Mouse (Mus musculus) adrenal gland, postnatal 14 days (tissue): ENCODE measurements around the gene Orm3. TPM values are rescaled to one million over a fixed set of nuclear protein-coding genes. Genes with fewer than 3 reads are reported as not detected.

ENCODE experiments used
- DNase-seq: peaks from one replicate; pipeline ENCODE4 v3.0.0; 2021; ENCODE audit warnings: mixed read lengths
- total RNA-seq: library from RNA; stranded (reverse); gene quantifications from 2 replicates; pipeline ENCODE4 v1.2.3, GENCODE M21; 2021

Orm3 gene
- total RNA-seq, 1 experiment from 2014 or later: 6.6 TPM

DNA sequence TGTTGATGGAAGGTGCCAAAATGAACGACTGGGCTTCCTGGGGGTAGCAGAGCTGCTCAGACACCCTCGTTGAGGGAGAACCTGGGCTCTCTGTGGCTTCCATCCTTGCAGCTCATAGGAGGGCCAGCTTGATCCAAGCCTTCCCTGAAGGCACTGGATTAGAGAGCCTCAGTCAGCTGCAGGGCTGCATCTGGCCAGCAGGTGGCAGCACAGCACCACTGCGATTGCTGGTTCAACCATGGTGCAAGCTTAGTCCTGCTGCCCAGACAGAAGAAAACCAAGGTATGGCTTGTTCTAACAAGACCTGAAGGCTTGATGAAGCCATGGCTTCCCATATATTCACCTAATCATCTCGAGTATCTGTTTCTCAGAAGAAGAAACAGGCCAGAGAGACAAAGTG lies 12.6 kb downstream of the Orm3 start:
- peak; percentile 93 for DNase-seq

GRCm38 (mm10) chr4:63370897-63371296 lies 14.9 kb downstream of the Orm3 start:
- DNase-seq: no peak

DNA sequence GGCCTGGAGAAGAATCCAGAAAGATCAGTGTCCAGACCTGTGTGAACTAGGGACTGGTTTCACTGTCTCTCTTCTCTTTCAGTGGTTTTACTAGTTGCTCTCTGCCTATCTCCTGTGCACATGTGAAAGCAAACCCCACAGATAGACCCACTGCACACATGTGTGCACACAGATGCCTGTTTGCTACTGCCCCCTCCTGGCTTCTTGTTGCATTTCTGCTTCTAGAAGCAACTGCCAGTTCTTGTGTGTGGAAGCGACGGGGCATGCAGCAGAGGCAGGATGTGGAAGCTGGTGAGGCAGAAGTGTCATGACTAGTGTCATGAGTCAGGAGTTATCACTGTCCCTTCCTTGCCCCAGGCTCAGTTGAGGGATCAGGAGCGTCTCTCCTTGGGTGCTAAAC lies 15.9 kb downstream of the Orm3 start:
- DNase-seq: peak; percentile 66

DNA sequence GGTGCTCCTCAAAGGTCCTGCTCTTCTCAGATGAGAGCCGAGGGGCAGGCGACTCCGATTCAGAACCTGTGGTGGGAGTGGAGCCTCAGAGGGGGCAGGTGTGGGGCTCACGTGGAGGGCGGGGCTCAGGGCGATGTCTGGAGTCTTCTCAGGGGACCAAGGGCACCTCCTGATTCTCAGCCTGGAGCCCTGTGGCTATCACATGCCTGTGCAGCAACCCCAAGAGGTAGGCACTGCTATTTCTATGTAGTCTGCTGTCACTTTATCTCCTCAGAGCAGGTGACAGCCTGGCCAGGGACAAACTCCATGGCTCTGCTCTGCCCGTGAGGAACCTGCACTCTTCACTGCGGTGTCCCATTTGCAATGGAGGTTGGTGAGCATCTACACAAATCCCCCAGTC lies 17.4 kb downstream of the Orm3 start:
- no peak for DNase-seq

- DNase-seq: no peak
These were observed 18.4 kb downstream of the Orm3 start for GRCm38 (mm10) chr4:63374331-63374730.

- DNase-seq: no peak
These were observed 19.4 kb downstream of the Orm3 start for GRCm38 (mm10) chr4:63375367-63375766.

GRCm38 (mm10) chr4:63377483-63377882 lies 21.5 kb downstream of the Orm3 start:
- DNase-seq: no peak

DNA sequence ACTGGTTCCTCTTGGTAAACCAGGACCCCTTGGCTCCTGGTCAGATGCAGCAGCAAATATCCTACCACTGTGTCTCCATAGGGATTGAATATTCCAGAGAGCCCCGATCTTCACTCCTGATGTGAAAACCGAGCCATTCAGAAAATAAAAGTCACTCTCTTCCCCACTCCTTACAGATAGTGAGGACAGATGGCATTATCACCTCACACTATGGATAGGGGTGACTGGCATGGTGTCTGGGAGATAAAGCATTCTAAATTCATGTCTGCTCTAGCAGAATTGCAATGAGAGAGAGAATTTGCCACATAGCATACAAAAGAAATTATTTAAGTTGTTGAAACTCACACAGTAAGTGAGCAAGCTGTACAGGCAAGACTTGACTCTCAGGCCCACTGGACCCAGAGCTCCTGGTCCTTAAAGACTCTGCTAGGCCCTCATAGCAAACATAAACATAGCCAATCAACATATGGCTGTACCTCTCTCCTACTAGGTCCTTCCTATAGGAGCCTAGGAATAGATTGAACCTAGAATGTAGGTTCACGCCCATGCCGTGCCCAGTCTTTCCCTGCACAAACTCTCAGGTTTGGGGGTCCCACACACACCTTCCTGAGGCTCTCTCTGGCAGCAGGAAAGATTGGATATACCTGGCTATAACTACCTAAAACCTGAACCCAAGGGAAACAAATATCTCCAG lies 26.9 kb downstream of the Orm3 start:
- DNase-seq: no peak

GRCm38 (mm10) chr4:63383474-63383873 lies 27.5 kb downstream of the Orm3 start:
- DNase-seq: no peak

- DNase-seq: no peak
These were observed 28.3 kb downstream of the Orm3 start for GRCm38 (mm10) chr4:63384262-63384661.

- peak; percentile 50 for DNase-seq
These were observed 29.3 kb downstream of the Orm3 start for GRCm38 (mm10) chr4:63385253-63385652.

DNA sequence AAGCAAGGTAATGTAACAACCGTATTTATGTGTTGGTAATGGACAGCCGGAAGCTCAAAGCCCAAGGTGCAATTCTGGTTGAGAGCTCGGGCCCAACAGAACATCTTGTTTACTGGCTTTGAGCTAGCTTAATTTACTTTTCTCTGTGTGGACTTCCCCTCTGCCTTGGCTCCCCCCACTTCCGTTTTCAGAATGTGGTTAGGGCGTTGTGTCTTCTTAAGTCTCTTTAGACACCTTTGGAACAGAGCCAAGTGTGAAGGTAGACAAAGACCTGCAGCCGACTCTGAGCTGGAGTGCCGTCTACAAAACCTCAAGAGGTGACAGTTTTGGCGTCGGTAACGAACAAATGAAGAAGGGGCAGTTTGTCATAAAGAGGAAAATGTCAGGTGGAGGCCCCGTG lies 29.8 kb downstream of the Orm3 start:
- DNase-seq: no peak

DNA sequence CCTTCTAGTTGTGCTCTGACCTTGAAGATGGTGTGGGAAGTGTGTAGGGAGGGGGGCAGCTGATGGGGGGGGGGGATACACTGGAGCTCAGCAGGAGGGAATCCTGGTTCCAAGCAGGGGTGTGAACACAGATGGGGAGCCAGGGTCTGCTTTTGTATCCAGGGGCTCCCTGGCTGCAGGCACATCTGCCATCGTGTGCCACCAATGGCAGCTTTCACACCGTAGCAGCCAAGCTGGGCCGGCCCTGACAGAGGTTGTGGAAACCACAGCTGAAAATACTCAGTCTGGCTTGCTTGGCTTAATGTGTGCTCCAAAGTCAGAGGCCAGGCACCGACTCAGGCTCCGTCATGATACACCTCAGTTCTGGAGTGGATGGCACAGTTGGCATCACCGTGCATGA lies 32.1 kb downstream of the Orm3 start:
- DNase-seq: no peak

- no peak for DNase-seq
These were observed 33.3 kb downstream of the Orm3 start for GRCm38 (mm10) chr4:63389121-63389886.

DNA sequence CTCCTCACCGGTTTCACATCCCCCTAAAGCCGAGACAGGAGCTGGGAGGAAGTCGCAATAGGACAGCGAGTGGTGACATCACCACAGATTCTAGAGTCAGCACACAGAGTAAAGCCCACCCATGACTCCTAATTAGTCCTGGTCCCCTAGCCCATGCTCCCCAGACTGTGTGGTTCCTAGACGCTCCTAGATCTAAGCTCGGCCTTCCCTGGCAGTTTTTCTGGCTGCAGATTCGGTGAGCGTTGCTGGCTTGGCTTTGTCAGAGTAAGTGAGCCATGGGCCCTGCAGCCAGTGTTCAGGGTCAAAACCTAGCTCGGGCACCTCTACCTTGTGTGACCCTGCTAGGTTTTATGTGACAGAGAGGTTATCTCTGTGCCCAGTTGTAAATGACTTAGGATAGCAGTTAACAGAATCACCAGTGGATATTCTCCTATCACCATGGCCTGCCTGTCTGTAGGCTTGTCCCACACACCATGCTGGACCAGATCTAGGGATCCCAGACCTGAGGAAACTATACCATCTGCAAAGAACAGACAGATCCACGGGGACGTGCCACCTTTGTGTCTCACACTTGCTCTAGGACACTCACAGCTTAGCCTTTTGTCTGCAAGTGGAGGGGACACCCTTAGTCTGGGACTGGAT lies 34.0 kb downstream of the Orm3 start:
- no peak for DNase-seq

GRCm38 (mm10) chr4:63391322-63391721 lies 35.4 kb downstream of the Orm3 start:
- no peak for DNase-seq

DNA sequence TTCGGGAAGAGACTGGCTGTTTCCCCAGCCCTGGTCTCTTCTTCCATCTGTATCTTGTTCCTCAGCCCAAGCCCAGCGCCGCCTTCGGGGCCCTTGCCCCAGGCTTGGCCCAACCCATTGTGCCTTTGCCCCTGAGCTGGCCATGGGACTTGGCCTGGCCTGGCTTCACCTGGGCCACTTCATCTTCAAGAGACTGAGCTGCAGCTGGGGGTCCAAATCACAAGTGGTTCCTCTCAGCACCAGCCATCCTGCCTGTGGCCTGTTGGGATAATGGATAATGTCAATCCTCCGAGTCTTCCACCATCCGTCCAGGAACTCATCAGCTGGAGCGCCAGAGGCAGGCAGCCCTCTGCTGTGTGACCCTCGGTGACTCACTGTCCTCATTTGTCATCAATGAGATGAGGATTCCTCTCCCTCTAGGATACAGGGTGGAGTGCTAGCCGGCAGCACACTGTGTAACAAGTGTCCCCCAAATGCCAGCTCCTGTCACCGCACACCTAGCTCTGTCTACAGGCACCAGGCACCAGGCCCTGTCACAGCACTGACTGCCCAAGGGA lies 42.1 kb downstream of the Orm3 start:
- no peak for DNase-seq

DNA sequence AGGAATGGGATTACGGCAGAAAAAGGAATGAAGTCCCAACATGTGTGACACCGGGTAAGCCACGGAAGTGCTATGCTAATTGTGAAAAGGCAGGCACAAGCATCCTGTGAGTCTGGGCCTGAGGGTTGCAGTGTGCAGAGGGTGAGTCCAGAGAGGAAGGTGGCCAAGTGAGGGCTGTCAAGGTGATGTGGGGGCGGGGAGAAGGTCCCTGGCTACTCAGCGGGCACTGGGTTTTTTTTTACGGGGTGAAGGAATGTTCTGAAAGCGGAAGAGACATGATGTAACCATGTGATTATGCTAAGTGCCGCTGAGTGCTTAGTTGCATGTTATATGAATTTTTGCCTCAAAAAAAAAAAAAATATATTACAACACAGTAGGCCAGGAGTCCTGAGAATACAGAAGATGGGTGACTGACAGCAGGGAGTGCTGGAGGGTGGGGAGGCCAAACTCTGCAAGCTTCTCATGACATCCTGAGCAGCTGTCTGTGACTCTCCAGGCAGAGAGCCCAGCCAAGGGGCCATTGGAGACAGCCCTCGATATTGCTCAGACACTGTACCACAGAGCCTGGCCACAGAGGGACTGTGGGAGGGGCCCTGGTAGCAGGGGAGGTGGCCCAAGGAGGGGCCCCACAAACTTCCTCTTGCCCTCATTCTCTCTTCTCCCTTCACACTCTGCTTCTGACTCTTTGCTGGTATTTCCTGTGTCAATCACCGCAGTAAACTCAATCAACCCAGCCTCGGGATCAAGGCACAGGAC lies 43.1 kb downstream of the Orm3 start:
- peak; percentile 46 for DNase-seq

DNA sequence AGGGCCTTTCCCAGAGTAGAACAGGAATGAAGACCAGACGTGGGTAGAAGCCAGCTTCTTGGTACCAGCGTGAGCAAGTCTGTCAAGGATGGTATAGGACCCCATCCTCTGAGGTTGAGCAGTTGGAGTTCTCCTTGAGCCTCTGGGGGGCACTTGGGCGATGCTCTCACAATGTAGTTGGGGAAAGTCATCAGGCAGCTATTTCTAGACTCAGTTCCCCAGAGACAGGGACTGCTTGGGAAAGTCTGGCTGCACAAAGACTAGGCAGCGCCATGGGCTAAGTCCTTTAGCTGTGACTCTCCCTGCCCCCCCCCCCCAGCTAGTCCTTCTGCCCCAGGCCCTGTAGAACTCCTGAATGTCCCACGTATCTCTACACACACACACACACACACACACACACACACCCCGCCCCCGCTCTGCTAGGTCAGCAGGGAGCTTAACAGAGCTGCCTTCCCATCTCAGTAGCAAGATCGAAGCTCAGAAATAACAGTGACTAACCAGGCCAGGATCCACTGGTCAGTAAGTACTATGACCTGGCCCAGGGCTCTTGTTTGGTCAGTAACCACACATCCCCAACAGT lies 43.8 kb downstream of the Orm3 start:
- no peak for DNase-seq

DNA sequence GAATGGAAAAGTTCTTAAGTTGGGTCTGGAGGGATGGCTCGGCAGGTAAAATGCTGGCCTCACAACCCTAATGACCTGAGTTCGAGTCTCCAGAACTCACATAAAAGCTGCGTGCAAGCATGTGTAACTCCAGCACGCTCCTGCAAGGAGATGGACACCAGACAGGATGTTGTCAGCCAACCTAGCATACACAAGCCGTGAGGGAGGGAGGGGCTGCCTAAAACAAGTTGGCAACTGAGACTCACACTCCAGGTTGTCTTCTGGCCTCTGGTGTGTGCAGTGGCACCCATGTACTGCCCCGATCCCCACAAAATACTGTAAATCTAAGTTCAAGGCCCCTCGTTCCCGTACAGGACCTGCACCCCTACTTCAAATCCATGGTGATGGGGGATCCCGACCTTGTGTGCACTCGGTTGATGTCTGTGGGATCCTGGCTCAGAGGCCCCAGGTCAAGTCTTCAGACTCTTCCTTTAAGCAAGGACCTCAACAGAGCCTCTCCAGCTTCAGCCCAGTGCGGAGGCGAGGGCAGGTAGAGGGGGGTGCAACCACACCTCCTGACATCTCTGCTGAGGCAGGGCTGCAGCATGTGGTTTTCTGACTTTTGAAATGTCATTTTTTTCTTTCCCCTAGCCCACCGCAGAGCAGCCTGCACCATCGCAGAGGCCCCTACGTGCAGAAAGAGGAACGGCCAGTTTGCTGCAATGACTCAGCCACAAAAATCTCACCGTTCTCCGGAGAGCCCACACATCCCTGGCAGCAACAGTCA lies 44.8 kb downstream of the Orm3 start:
- DNase-seq: no peak

- no peak for DNase-seq
These were observed 45.7 kb downstream of the Orm3 start for GRCm38 (mm10) chr4:63401620-63402019.
